Mouse (Mus musculus) liver, embryonic 15.5 days (tissue): Measurements from ENCODE around the gene Ppp1r14d. TPM values are rescaled to one million over a fixed set of nuclear protein-coding genes. Genes with fewer than 3 reads are reported as not detected.
A peak's percentile ranks its signal among the peaks of the same experiment; 100 is the strongest.

ENCODE experiments used
- ATAC-seq: fragments of 200-750 bp; cut with Nextera tagmentation; 2 replicates; pipeline ENCODE4 v1.8.0; 2017; ENCODE audit warnings: moderate number of reproducible peaks, mild to moderate bottlenecking, moderate library complexity; ENCODE audit not compliant: insufficient read depth
- H3K27ac ChIP-seq: fragments of 300-500 bp; sonication (generic); replicated peaks from 2 replicates; pipeline ENCODE4 v1.5.1; 2015; ENCODE audit warnings: mild to moderate bottlenecking, inconsistent platforms
- H3K27me3 ChIP-seq: fragments of 300-500 bp; sonication (generic); 2 replicates; pipeline ENCODE4 v1.6.1; 2015; ENCODE audit warnings: mild to moderate bottlenecking, inconsistent platforms
- H3K36me3 ChIP-seq: fragments of 300-500 bp; sonication (generic); replicated peaks from 2 replicates; pipeline ENCODE4 v1.6.1; 2015; ENCODE audit warnings: moderate library complexity, mild to moderate bottlenecking, inconsistent platforms
- H3K4me1 ChIP-seq: fragments of 300-500 bp; sonication (generic); replicated peaks from 2 replicates; pipeline ENCODE4 v1.6.1; 2015; ENCODE audit warnings: inconsistent platforms
- H3K4me2 ChIP-seq: fragments of 300-500 bp; sonication (generic); 2 replicates; pipeline ENCODE4 v1.6.1; 2015; ENCODE audit warnings: moderate library complexity, mild to moderate bottlenecking, inconsistent platforms
- H3K4me3 ChIP-seq: fragments of 300-500 bp; sonication (generic); replicated peaks from 2 replicates; pipeline ENCODE4 v1.5.1; 2015; ENCODE audit warnings: mild to moderate bottlenecking, inconsistent platforms
- H3K9ac ChIP-seq: fragments of 300-500 bp; sonication (generic); 2 replicates; pipeline ENCODE4 v1.6.1; 2015; ENCODE audit warnings: moderate library complexity, mild to moderate bottlenecking, inconsistent platforms
- H3K9me3 ChIP-seq: fragments of 300-500 bp; sonication (generic); replicated peaks from 2 replicates; pipeline ENCODE4 v1.6.1; 2016; ENCODE audit warnings: inconsistent platforms
- WGBS: fragments of 180-500 bp; shearing (Covaris S2); methylation state at CpG from one replicate; pipeline ENCODE4 v1.1.7; 2015; ENCODE audit warnings: mixed read lengths; ENCODE audit not compliant: insufficient replicate concordance; 5-methylcytosine and 5-hydroxymethylcytosine counted together
- polyA plus RNA-seq: library from polyadenylated mRNA; unstranded; fragments of >200 nt; fragmentation: Nextera tagmentation; extraction: Ambion mirVana; gene quantifications from 2 replicates; pipeline ENCODE4 v1.2.1, GENCODE M21; 2015

The Ppp1r14d gene
- polyA plus RNA-seq, 1 experiment from 2014 or later = not detected

- Histone ChIP-seq H3K4me1 (peaks cover 9% of the 10 kb centered on the region), H3K4me3 (0 out of 2 replicates have a peak overlapping the region, but pooled peaks have one; percentile 23), H3K27me3 (peaks cover 21% of the 10 kb centered on the region), H3K4me2 (peak overlapping the region; percentile 59), H3K9ac (no peak overlapping the region), H3K9me3 (no peaks in the 10 kb centered on the region), H3K36me3 (no peaks in the 10 kb centered on the region), H3K27ac (peak overlapping the region; percentile 41; the same call in 1 of the 2 replicates)
- peak; percentile 57 for ATAC-seq
- 12% methylated on average over 11 of the region's 11 CpGs for WGBS
These were observed 21.2 kb upstream of the Ppp1r14d start for GRCm38 (mm10) chr2:119250826-119251478.

GRCm38 (mm10) chr2:119250377-119250776 lies 20.7 kb upstream of the Ppp1r14d start:
- H3K27ac ChIP-seq = no peak overlapping the region
- no peak overlapping the region for H3K4me3 ChIP-seq
- 58% methylated on average over 5 of the region's 5 CpGs for WGBS
- peaks cover 19% of the 10 kb centered on the region for H3K27me3 ChIP-seq
- H3K4me2 ChIP-seq = peak overlapping the region; percentile 59
- peaks cover 9% of the 10 kb centered on the region for H3K4me1 ChIP-seq
- H3K9me3 ChIP-seq = no peaks in the 10 kb centered on the region
- H3K9ac ChIP-seq = no peak overlapping the region
- H3K36me3 ChIP-seq = no peaks in the 10 kb centered on the region
- ATAC-seq = no peak

GRCm38 (mm10) chr2:119249592-119250061 lies 19.9 kb upstream of the Ppp1r14d start:
- 51% methylated on average over 4 of the region's 4 CpGs for WGBS
- H3K9me3 ChIP-seq = no peaks in the 10 kb centered on the region
- H3K27ac ChIP-seq = no peak overlapping the region
- no peak for ATAC-seq
- no peak overlapping the region for H3K9ac ChIP-seq
- no peaks in the 10 kb centered on the region for H3K36me3 ChIP-seq
- H3K4me3 ChIP-seq = no peak overlapping the region
- peaks cover 9% of the 10 kb centered on the region for H3K4me1 ChIP-seq
- H3K27me3 ChIP-seq = peaks cover 16% of the 10 kb centered on the region
- H3K4me2 ChIP-seq = no peak overlapping the region

GRCm38 (mm10) chr2:119247904-119248303 lies 18.2 kb upstream of the Ppp1r14d start:
- Histone ChIP-seq H3K4me1 (peaks cover 9% of the 10 kb centered on the region), H3K9ac (no peak overlapping the region), H3K4me3 (no peak overlapping the region), H3K4me2 (no peak overlapping the region), H3K9me3 (no peaks in the 10 kb centered on the region), H3K27ac (no peak overlapping the region), H3K27me3 (peaks cover 4% of the 10 kb centered on the region; the same call in 1 of the 2 replicates), H3K36me3 (no peaks in the 10 kb centered on the region)
- WGBS = 63% methylated on average over 9 of the region's 9 CpGs
- no peak for ATAC-seq

GRCm38 (mm10) chr2:119245246-119245645 lies 15.5 kb upstream of the Ppp1r14d start:
- Histone ChIP-seq H3K4me2 (no peak overlapping the region), H3K4me3 (no peak overlapping the region), H3K4me1 (no peaks in the 10 kb centered on the region), H3K9ac (no peak overlapping the region), H3K9me3 (no peaks in the 10 kb centered on the region), H3K27ac (no peak overlapping the region), H3K27me3 (peaks cover 23% of the 10 kb centered on the region), H3K36me3 (no peaks in the 10 kb centered on the region)
- 35% methylated on average over 7 of the region's 7 CpGs for WGBS
- ATAC-seq = no peak

GRCm38 (mm10) chr2:119242548-119242947 lies 12.8 kb upstream of the Ppp1r14d start:
- no peak overlapping the region for H3K4me2 ChIP-seq
- H3K4me3 ChIP-seq = no peak overlapping the region
- no peaks in the 10 kb centered on the region for H3K9me3 ChIP-seq
- H3K27me3 ChIP-seq = peaks cover 50% of the 10 kb centered on the region
- no peak overlapping the region for H3K9ac ChIP-seq
- no peak overlapping the region for H3K27ac ChIP-seq
- no peak for ATAC-seq
- peaks cover 4% of the 10 kb centered on the region for H3K4me1 ChIP-seq
- 55% methylated on average over 9 of the region's 9 CpGs for WGBS
- H3K36me3 ChIP-seq = no peaks in the 10 kb centered on the region

- whole genome bisulfite sequencing = 53% methylated on average over 4 of the region's 4 CpGs
- ATAC-seq = no peak
- peaks cover 13% of the 10 kb centered on the region for H3K4me1 ChIP-seq
- no peak overlapping the region for H3K9ac ChIP-seq
- no peak overlapping the region for H3K27ac ChIP-seq
- no peak overlapping the region for H3K4me3 ChIP-seq
- no peaks in the 10 kb centered on the region for H3K9me3 ChIP-seq
- H3K27me3 ChIP-seq = peaks cover 68% of the 10 kb centered on the region
- H3K36me3 ChIP-seq = no peaks in the 10 kb centered on the region
- H3K4me2 ChIP-seq = no peak overlapping the region
These were observed 11.1 kb upstream of the Ppp1r14d start for GRCm38 (mm10) chr2:119240819-119241186.

GRCm38 (mm10) chr2:119240075-119240818 lies 10.5 kb upstream of the Ppp1r14d start:
- H3K27me3 ChIP-seq = peaks cover 72% of the 10 kb centered on the region
- no peaks in the 10 kb centered on the region for H3K9me3 ChIP-seq
- no peaks in the 10 kb centered on the region for H3K36me3 ChIP-seq
- H3K4me3 ChIP-seq = no peak overlapping the region
- no peak overlapping the region for H3K4me2 ChIP-seq
- no peak for ATAC-seq
- H3K4me1 ChIP-seq = peaks cover 13% of the 10 kb centered on the region
- no peak overlapping the region for H3K9ac ChIP-seq
- no peak overlapping the region for H3K27ac ChIP-seq
- 44% methylated on average over 4 of the region's 4 CpGs for WGBS

- no peak overlapping the region for H3K9ac ChIP-seq
- H3K36me3 ChIP-seq = no peaks in the 10 kb centered on the region
- H3K4me1 ChIP-seq = peaks cover 13% of the 10 kb centered on the region
- no peak overlapping the region for H3K4me2 ChIP-seq
- no peaks in the 10 kb centered on the region for H3K9me3 ChIP-seq
- WGBS = 63% methylated on average over 2 of the region's 2 CpGs
- no peak overlapping the region for H3K27ac ChIP-seq
- H3K4me3 ChIP-seq = no peak overlapping the region
- no peak for ATAC-seq
- H3K27me3 ChIP-seq = peaks cover 85% of the 10 kb centered on the region
These were observed 9.0 kb upstream of the Ppp1r14d start for GRCm38 (mm10) chr2:119238671-119239070.

GRCm38 (mm10) chr2:119237871-119238220 lies 8.1 kb upstream of the Ppp1r14d start:
- Histone ChIP-seq H3K9ac (no peak overlapping the region), H3K9me3 (no peaks in the 10 kb centered on the region), H3K36me3 (no peaks in the 10 kb centered on the region), H3K27ac (no peak overlapping the region), H3K4me2 (peak overlapping the region; percentile 68), H3K4me1 (peaks cover 13% of the 10 kb centered on the region), H3K4me3 (peak overlapping the region; percentile 43), H3K27me3 (peaks cover 90% of the 10 kb centered on the region)
- no peak for ATAC-seq
- 5% methylated on average over 31 of the region's 31 CpGs for WGBS

GRCm38 (mm10) chr2:119237210-119237870 lies 7.6 kb upstream of the Ppp1r14d start, which contains the start of gene Spint1:
TSS of gene Spint1 (plus strand) at chr2:119237362.
- Histone ChIP-seq H3K9ac (no peak within 1 kb of the TSS), H3K27me3 (peaks cover 90% of the 10 kb centered on the region), H3K27ac (no peak within 1 kb of the TSS), H3K36me3 (no peaks in the 10 kb centered on the region), H3K4me3 (peak within 1 kb of the TSS; percentile 43), H3K4me1 (peaks cover 13% of the 10 kb centered on the region), H3K9me3 (no peaks in the 10 kb centered on the region), H3K4me2 (peak within 1 kb of the TSS; percentile 68)
- ATAC-seq = no peak
- 2% methylated on average over 73 of the region's 73 CpGs for WGBS
